Mouse (Mus musculus): Measurements from ENCODE around the gene Glod4. TPM values are rescaled to one million over a fixed set of nuclear protein-coding genes. Genes with fewer than 3 reads are reported as not detected.

The Glod4 gene
- polyA plus RNA-seq, 1 experiment from 2014 or later: 125 TPM

- no peaks in the 10 kb centered on the region for H3K27me3 ChIP-seq (replicated peaks; ENCODE audit: control insufficient read depth, insufficient read depth, low read length)
- no peak overlapping the region for H3K4me2 ChIP-seq (ENCODE audit: low read length)
- no peak overlapping the region for H3K4me3 ChIP-seq (ENCODE audit: low read length)
- 94% methylated on average over 8 of the region's 8 CpGs for WGBS
- no peak overlapping the region for H3K27ac ChIP-seq (ENCODE audit: low read depth, low read length)
- H3K4me1 ChIP-seq (ENCODE audit: control insufficient read depth, insufficient read depth, low read depth, low read length): peaks cover 17% of the 10 kb centered on the region
- no peaks in the 10 kb centered on the region for H3K9me3 ChIP-seq (ENCODE audit: control insufficient read depth, low read length)
- peaks cover 5% of the 10 kb centered on the region for H3K36me3 ChIP-seq (ENCODE audit: control insufficient read depth, insufficient read depth, low read length)
- no peak for ATAC-seq
- H3K9ac ChIP-seq (ENCODE audit: low read depth, low read length): no peak overlapping the region
These were observed 99.1 kb downstream of the Glod4 start for GRCm38 (mm10) chr11:76144386-76144785.

GRCm38 (mm10) chr11:76137996-76138395 lies 105.5 kb downstream of the Glod4 start:
- H3K27me3 ChIP-seq (replicated peaks; ENCODE audit: control insufficient read depth, insufficient read depth, low read length): no peaks in the 10 kb centered on the region
- H3K27ac ChIP-seq (ENCODE audit: low read depth, low read length): no peak overlapping the region
- WGBS: 86% methylated on average over 3 of the region's 3 CpGs
- H3K4me2 ChIP-seq (ENCODE audit: low read length): no peak overlapping the region
- peaks cover 22% of the 10 kb centered on the region for H3K36me3 ChIP-seq (ENCODE audit: control insufficient read depth, insufficient read depth, low read length)
- no peaks in the 10 kb centered on the region for H3K9me3 ChIP-seq (ENCODE audit: control insufficient read depth, low read length)
- H3K9ac ChIP-seq (ENCODE audit: low read depth, low read length): no peak overlapping the region
- no peak overlapping the region for H3K4me3 ChIP-seq (ENCODE audit: low read length)
- no peak for ATAC-seq
- H3K4me1 ChIP-seq (ENCODE audit: control insufficient read depth, insufficient read depth, low read depth, low read length): no peaks in the 10 kb centered on the region

DNA sequence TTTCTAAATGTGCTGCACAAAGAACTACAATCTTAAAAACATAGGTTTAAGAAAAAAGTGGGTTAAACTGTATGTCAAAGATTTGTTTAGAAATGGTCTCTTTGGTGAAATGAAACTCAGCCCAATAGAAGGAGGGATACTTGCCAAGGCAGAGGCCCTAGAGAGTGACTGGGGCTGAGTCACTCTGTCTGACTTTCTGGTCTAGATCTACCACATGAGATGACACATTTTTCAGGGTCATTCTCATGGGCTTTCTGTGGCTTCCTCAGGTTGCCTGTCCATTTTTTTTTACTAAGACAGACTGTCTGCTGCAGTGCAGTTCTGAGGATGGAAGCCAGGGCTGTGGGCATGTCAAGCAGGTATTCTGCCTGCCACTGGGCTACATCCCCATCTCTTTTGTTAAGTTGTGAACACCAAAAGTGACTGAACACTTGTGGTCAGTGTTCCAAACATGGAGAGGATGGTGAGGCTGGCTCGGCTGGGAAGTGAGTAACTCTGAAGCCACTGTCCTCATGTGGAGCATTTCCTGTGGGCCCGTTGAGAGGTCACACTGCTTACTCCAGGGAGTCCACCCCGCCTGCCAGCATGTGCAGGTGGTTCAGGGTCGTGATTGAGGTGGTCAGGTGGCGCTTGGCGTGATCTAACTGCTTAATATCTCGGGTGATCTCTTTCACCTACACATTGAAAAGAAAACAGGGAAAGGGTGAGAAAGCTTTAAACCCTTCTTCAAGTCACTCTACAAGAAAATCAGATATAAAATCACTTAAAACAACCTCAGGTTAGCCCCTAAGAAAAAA lies 107.7 kb downstream of the Glod4 start:
- H3K4me2 ChIP-seq (ENCODE audit: low read length): no peak overlapping the region
- WGBS: 91% methylated on average over 7 of the region's 7 CpGs
- H3K4me1 ChIP-seq (ENCODE audit: control insufficient read depth, insufficient read depth, low read depth, low read length): no peaks in the 10 kb centered on the region
- H3K4me3 ChIP-seq (ENCODE audit: low read length): no peak overlapping the region
- peaks cover 21% of the 10 kb centered on the region for H3K36me3 ChIP-seq (ENCODE audit: control insufficient read depth, insufficient read depth, low read length)
- ATAC-seq: no peak
- H3K9ac ChIP-seq (ENCODE audit: low read depth, low read length): no peak overlapping the region
- no peak overlapping the region for H3K27ac ChIP-seq (ENCODE audit: low read depth, low read length)
- H3K27me3 ChIP-seq (replicated peaks; ENCODE audit: control insufficient read depth, insufficient read depth, low read length): no peaks in the 10 kb centered on the region
- H3K9me3 ChIP-seq (ENCODE audit: control insufficient read depth, low read length): no peaks in the 10 kb centered on the region

GRCm38 (mm10) chr11:76130859-76131258 lies 112.7 kb downstream of the Glod4 start:
- no peak overlapping the region for H3K9ac ChIP-seq (ENCODE audit: low read depth, low read length)
- peaks cover 15% of the 10 kb centered on the region for H3K36me3 ChIP-seq (ENCODE audit: control insufficient read depth, insufficient read depth, low read length)
- 88% methylated on average over 5 of the region's 5 CpGs for WGBS
- no peak overlapping the region for H3K27ac ChIP-seq (ENCODE audit: low read depth, low read length)
- H3K4me1 ChIP-seq (ENCODE audit: control insufficient read depth, insufficient read depth, low read depth, low read length): no peaks in the 10 kb centered on the region
- ATAC-seq: no peak
- no peaks in the 10 kb centered on the region for H3K27me3 ChIP-seq (replicated peaks; ENCODE audit: control insufficient read depth, insufficient read depth, low read length)
- H3K4me2 ChIP-seq (ENCODE audit: low read length): no peak overlapping the region
- no peak overlapping the region for H3K4me3 ChIP-seq (ENCODE audit: low read length)
- no peaks in the 10 kb centered on the region for H3K9me3 ChIP-seq (ENCODE audit: control insufficient read depth, low read length)

DNA sequence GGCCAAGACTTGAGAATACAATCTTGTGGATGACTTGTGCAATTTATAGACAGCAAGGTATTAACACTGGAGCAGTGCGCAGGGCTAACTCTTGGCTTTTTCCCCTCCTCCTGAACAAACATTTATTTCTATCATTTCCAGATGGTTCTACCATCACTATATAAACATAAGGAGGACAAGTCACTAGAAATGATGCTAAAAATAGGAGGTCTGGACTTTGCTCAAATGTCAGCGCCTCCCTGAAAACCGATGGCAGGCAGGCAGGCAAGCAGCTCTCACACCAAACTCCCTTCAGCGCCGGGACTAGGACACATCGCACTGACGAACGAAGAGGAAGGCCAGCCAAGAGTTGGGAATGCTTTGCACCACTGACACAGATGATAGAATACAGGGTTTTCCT lies 118.1 kb downstream of the Glod4 start:
- Histone ChIP-seq H3K4me1 (ENCODE audit: control insufficient read depth, insufficient read depth, low read depth, low read length) (no peaks in the 10 kb centered on the region), H3K9me3 (ENCODE audit: control insufficient read depth, low read length) (no peaks in the 10 kb centered on the region), H3K27me3 (replicated peaks; ENCODE audit: control insufficient read depth, insufficient read depth, low read length) (no peaks in the 10 kb centered on the region), H3K4me2 (ENCODE audit: low read length) (no peak overlapping the region), H3K36me3 (ENCODE audit: control insufficient read depth, insufficient read depth, low read length) (0 out of 2 replicates have a peak, but pooled peaks cover 2% of the 10 kb centered on the region), H3K9ac (ENCODE audit: low read depth, low read length) (no peak overlapping the region), H3K27ac (ENCODE audit: low read depth, low read length) (no peak overlapping the region), H3K4me3 (ENCODE audit: low read length) (no peak overlapping the region)
- 88% methylated on average over 8 of the region's 8 CpGs for WGBS
- ATAC-seq: no peak

DNA sequence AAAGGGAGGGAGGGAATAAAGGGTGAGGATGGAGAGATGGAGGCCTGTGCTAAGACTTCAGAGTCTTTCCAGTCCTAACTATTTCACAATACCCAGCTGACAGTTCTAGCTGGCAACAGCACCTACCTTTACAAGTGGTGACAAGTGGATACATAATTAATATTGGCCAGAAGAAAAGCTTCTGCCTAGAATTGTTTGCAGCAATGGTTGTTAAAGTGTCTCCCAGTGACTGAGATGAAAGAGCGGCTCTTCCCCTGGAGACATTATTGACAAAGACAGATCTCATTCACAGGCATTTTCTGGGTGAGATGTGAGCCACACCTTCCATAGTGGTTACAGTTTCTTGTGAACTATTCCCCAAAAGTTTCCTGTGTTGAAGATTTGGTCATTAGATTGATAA lies 120.0 kb downstream of the Glod4 start:
- H3K9ac ChIP-seq (ENCODE audit: low read depth, low read length): no peak overlapping the region
- 88% methylated on average over 1 of the region's 1 CpGs for WGBS
- no peak overlapping the region for H3K4me3 ChIP-seq (ENCODE audit: low read length)
- H3K4me2 ChIP-seq (ENCODE audit: low read length): no peak overlapping the region
- H3K27me3 ChIP-seq (replicated peaks; ENCODE audit: control insufficient read depth, insufficient read depth, low read length): no peaks in the 10 kb centered on the region
- no peak for ATAC-seq
- H3K27ac ChIP-seq (ENCODE audit: low read depth, low read length): no peak overlapping the region
- no peaks in the 10 kb centered on the region for H3K4me1 ChIP-seq (ENCODE audit: control insufficient read depth, insufficient read depth, low read depth, low read length)
- 0 out of 2 replicates have a peak, but pooled peaks cover 8% of the 10 kb centered on the region for H3K36me3 ChIP-seq (ENCODE audit: control insufficient read depth, insufficient read depth, low read length)
- no peaks in the 10 kb centered on the region for H3K9me3 ChIP-seq (ENCODE audit: control insufficient read depth, low read length)

- 86% methylated on average over 2 of the region's 2 CpGs for WGBS
- no peak overlapping the region for H3K4me3 ChIP-seq (ENCODE audit: low read length)
- no peaks in the 10 kb centered on the region for H3K4me1 ChIP-seq (ENCODE audit: control insufficient read depth, insufficient read depth, low read depth, low read length)
- no peak overlapping the region for H3K27ac ChIP-seq (ENCODE audit: low read depth, low read length)
- no peak for ATAC-seq
- H3K9me3 ChIP-seq (ENCODE audit: control insufficient read depth, low read length): no peaks in the 10 kb centered on the region
- no peak overlapping the region for H3K4me2 ChIP-seq (ENCODE audit: low read length)
- no peaks in the 10 kb centered on the region for H3K27me3 ChIP-seq (replicated peaks; ENCODE audit: control insufficient read depth, insufficient read depth, low read length)
- no peak overlapping the region for H3K9ac ChIP-seq (ENCODE audit: low read depth, low read length)
- H3K36me3 ChIP-seq (ENCODE audit: control insufficient read depth, insufficient read depth, low read length): 0 out of 2 replicates have a peak, but pooled peaks cover 8% of the 10 kb centered on the region
These were observed 121.0 kb downstream of the Glod4 start for GRCm38 (mm10) chr11:76122571-76122970.

DNA sequence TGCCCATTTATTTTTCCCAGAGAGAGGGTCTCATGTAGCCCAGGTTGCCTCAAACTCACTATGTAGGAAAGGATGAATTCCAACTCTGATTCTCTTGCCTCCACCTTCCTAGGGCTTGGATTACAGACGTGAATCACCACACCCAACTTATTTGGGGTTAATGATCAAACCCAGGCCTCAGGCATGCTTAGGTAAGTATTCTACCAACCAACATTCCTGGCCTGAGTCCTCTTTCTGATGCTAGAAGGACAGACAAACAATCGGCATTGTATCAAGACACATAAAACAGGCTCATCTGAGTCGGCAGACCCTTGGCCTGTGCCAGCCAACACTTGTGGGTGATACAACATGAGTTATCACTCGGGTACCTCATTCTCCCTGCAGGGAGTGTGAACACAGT lies 122.4 kb downstream of the Glod4 start:
- Histone ChIP-seq H3K9me3 (ENCODE audit: control insufficient read depth, low read length) (no peaks in the 10 kb centered on the region), H3K9ac (ENCODE audit: low read depth, low read length) (no peak overlapping the region), H3K27me3 (replicated peaks; ENCODE audit: control insufficient read depth, insufficient read depth, low read length) (no peaks in the 10 kb centered on the region), H3K36me3 (ENCODE audit: control insufficient read depth, insufficient read depth, low read length) (0 out of 2 replicates have a peak, but pooled peaks cover 8% of the 10 kb centered on the region), H3K27ac (ENCODE audit: low read depth, low read length) (no peak overlapping the region), H3K4me3 (ENCODE audit: low read length) (no peak overlapping the region), H3K4me1 (ENCODE audit: control insufficient read depth, insufficient read depth, low read depth, low read length) (no peaks in the 10 kb centered on the region), H3K4me2 (ENCODE audit: low read length) (no peak overlapping the region)
- no peak for ATAC-seq
- WGBS: 89% methylated on average over 4 of the region's 4 CpGs

- no peaks in the 10 kb centered on the region for H3K9me3 ChIP-seq (ENCODE audit: control insufficient read depth, low read length)
- H3K4me3 ChIP-seq (ENCODE audit: low read length): no peak overlapping the region
- 0 out of 2 replicates have a peak, but pooled peaks cover 8% of the 10 kb centered on the region for H3K36me3 ChIP-seq (ENCODE audit: control insufficient read depth, insufficient read depth, low read length)
- H3K4me2 ChIP-seq (ENCODE audit: low read length): no peak overlapping the region
- no peaks in the 10 kb centered on the region for H3K4me1 ChIP-seq (ENCODE audit: control insufficient read depth, insufficient read depth, low read depth, low read length)
- no peak for ATAC-seq
- no peak overlapping the region for H3K9ac ChIP-seq (ENCODE audit: low read depth, low read length)
- WGBS: 73% methylated on average over 10 of the region's 10 CpGs
- H3K27me3 ChIP-seq (replicated peaks; ENCODE audit: control insufficient read depth, insufficient read depth, low read length): no peaks in the 10 kb centered on the region
- H3K27ac ChIP-seq (ENCODE audit: low read depth, low read length): no peak overlapping the region
These were observed 123.1 kb downstream of the Glod4 start for GRCm38 (mm10) chr11:76120407-76120901.

Data from hindbrain, embryonic 16.5 days (tissue).